Mouse (Mus musculus): ENCODE data around the gene Dlx4. TPM values are rescaled to one million over a fixed set of nuclear protein-coding genes. Genes with fewer than 3 reads are reported as not detected.

The Dlx4 gene
- not detected for polyA plus RNA-seq (2015; fragmentation: Illumina TruSeq; extraction: RNeasy Lipid Tissue Mini Kit (QIAGEN cat#74804); ENCODE audit: insufficient read depth, low read depth, low replicate concordance)

GRCm38 (mm10) chr11:95145851-95146403 lies at the start of gene Dlx4:
TSS of gene Dlx4 (minus strand) at chr11:95146263.

DNA sequence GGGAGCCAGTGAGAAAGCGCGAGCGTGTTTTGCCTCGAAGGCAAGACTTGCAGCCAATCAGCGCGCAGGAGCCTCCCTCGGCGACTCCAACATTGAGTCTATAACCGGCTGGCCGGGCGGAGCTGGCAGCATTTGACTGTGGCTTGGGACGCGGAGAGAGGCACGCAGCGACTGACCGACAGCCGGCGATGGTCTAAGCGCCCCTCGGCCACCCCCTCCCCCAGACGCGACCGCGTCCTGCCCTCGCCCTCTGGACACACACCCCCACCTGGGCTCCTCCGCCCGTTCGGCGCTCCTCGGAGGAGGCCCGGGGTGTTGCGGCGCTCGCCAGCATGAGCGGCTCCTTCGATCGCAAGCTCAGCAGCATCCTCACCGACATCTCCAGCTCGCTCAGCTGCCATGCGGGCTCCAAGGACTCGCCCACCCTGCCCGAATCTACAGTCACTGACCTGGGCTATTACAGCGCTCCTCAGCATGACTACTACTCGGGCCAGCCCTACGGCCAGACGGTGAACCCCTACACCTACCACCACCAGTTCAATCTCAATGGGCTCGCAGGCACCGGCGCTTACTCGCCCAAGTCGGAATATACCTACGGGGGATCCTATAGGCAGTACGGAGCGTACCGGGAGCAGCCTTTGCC lies 26.0 kb downstream of the Dlx4 start, which contains the start of gene Dlx3:
TSS of gene Dlx3 (plus strand) at position 130 of the 643 bp plus-strand sequence.

Other genes starting within 250 kb of the Dlx4 start
- gene Col1a1, start 210.0 kb downstream of the Dlx4 start, polyA plus RNA-seq (2015; fragmentation: Illumina TruSeq; extraction: RNeasy Lipid Tissue Mini Kit (QIAGEN cat#74804); ENCODE audit: insufficient read depth, low read depth, low replicate concordance): 30.3 TPM
- gene Hils1, start 178.7 kb downstream of the Dlx4 start, polyA plus RNA-seq (2015; fragmentation: Illumina TruSeq; extraction: RNeasy Lipid Tissue Mini Kit (QIAGEN cat#74804); ENCODE audit: insufficient read depth, low read depth, low replicate concordance): not detected
- gene Sgca, start 169.9 kb downstream of the Dlx4 start, polyA plus RNA-seq (2015; fragmentation: Illumina TruSeq; extraction: RNeasy Lipid Tissue Mini Kit (QIAGEN cat#74804); ENCODE audit: insufficient read depth, low read depth, low replicate concordance): not detected
- gene Ppp1r9b, start 155.2 kb downstream of the Dlx4 start, polyA plus RNA-seq (2015; fragmentation: Illumina TruSeq; extraction: RNeasy Lipid Tissue Mini Kit (QIAGEN cat#74804); ENCODE audit: insufficient read depth, low read depth, low replicate concordance): 14.5 TPM
- 1.2 TPM for gene Samd14, start 136.4 kb downstream of the Dlx4 start, polyA plus RNA-seq (2015; fragmentation: Illumina TruSeq; extraction: RNeasy Lipid Tissue Mini Kit (QIAGEN cat#74804); ENCODE audit: insufficient read depth, low read depth, low replicate concordance)
- 9.8 TPM for gene Pdk2, start 104.9 kb downstream of the Dlx4 start, polyA plus RNA-seq (2015; fragmentation: Illumina TruSeq; extraction: RNeasy Lipid Tissue Mini Kit (QIAGEN cat#74804); ENCODE audit: insufficient read depth, low read depth, low replicate concordance)
- gene Itga3, start 69.5 kb downstream of the Dlx4 start, polyA plus RNA-seq (2015; fragmentation: Illumina TruSeq; extraction: RNeasy Lipid Tissue Mini Kit (QIAGEN cat#74804); ENCODE audit: insufficient read depth, low read depth, low replicate concordance): 9.4 TPM
- not detected for gene Dlx3, start 26.1 kb downstream of the Dlx4 start, polyA plus RNA-seq (2015; fragmentation: Illumina TruSeq; extraction: RNeasy Lipid Tissue Mini Kit (QIAGEN cat#74804); ENCODE audit: insufficient read depth, low read depth, low replicate concordance)
- gene Tac4, start 115.3 kb upstream of the Dlx4 start, polyA plus RNA-seq (2015; fragmentation: Illumina TruSeq; extraction: RNeasy Lipid Tissue Mini Kit (QIAGEN cat#74804); ENCODE audit: insufficient read depth, low read depth, low replicate concordance): not detected
- gene Kat7, start 164.0 kb upstream of the Dlx4 start, polyA plus RNA-seq (2015; fragmentation: Illumina TruSeq; extraction: RNeasy Lipid Tissue Mini Kit (QIAGEN cat#74804); ENCODE audit: insufficient read depth, low read depth, low replicate concordance): 8.1 TPM
- 8.7 TPM for gene Fam117a, start 190.8 kb upstream of the Dlx4 start, polyA plus RNA-seq (2015; fragmentation: Illumina TruSeq; extraction: RNeasy Lipid Tissue Mini Kit (QIAGEN cat#74804); ENCODE audit: insufficient read depth, low read depth, low replicate concordance)
- 34.2 TPM for gene Slc35b1, start 238.4 kb upstream of the Dlx4 start, polyA plus RNA-seq (2015; fragmentation: Illumina TruSeq; extraction: RNeasy Lipid Tissue Mini Kit (QIAGEN cat#74804); ENCODE audit: insufficient read depth, low read depth, low replicate concordance)